Mouse (Mus musculus) stomach, embryonic 16.5 days (tissue): Measurements from ENCODE around the gene Muc5b. TPM values are rescaled to one million over a fixed set of nuclear protein-coding genes. Genes with fewer than 3 reads are reported as not detected.
A peak's percentile ranks its signal among the peaks of the same experiment; 100 is the strongest.

Source experiments
- ATAC-seq: fragments of 200-750 bp; cut with Nextera tagmentation; 2 replicates; pipeline ENCODE4 v1.8.0; 2017; ENCODE audit warnings: moderate number of reproducible peaks, moderate TSS enrichment; ENCODE audit not compliant: insufficient read depth, low FRiP score
- H3K27ac ChIP-seq: fragments of 300-500 bp; sonication (generic); 2 replicates; pipeline ENCODE4 v1.5.1; 2014; ENCODE audit warnings: low read length
- H3K27me3 ChIP-seq: fragments of 300-500 bp; sonication (generic); 2 replicates; pipeline ENCODE4 v1.6.1; 2014; ENCODE audit warnings: low read length, control low read depth, mixed read lengths; ENCODE audit not compliant: control insufficient read depth, insufficient read depth
- H3K36me3 ChIP-seq: fragments of 300-500 bp; sonication (generic); 2 replicates; pipeline ENCODE4 v1.6.1; 2014; ENCODE audit warnings: low read length; ENCODE audit not compliant: control insufficient read depth, insufficient read depth
- H3K4me1 ChIP-seq: fragments of 300-500 bp; sonication (generic); 2 replicates; pipeline ENCODE4 v1.6.1; 2014; ENCODE audit warnings: low read length, control low read depth, mixed read lengths; ENCODE audit not compliant: control insufficient read depth, insufficient read depth
- H3K4me2 ChIP-seq: fragments of 300-500 bp; sonication (generic); 2 replicates; pipeline ENCODE4 v1.6.1; 2014; ENCODE audit warnings: low read depth, low read length, mixed read lengths
- H3K4me3 ChIP-seq: fragments of 300-500 bp; sonication (generic); replicated peaks from 2 replicates; pipeline ENCODE4 v1.5.1; 2014; ENCODE audit warnings: mild to moderate bottlenecking, low read length
- H3K9ac ChIP-seq: fragments of 300-500 bp; sonication (generic); 2 replicates; pipeline ENCODE4 v1.6.1; 2014; ENCODE audit warnings: low read length
- H3K9me3 ChIP-seq: fragments of 300-500 bp; sonication (generic); replicated peaks from 2 replicates; pipeline ENCODE4 v1.6.1; 2016; ENCODE audit warnings: low read length, control low read depth; ENCODE audit not compliant: control insufficient read depth
- WGBS: fragments of 180-500 bp; shearing (Covaris S2); extraction: QIAGEN DNeasy Blood & Tissue Kit; methylation state at CpG from one replicate; pipeline ENCODE4 v1.1.7; 2014; 5-methylcytosine and 5-hydroxymethylcytosine counted together
- polyA plus RNA-seq: library from polyadenylated mRNA; unstranded; fragments of >200 nt; fragmentation: Nextera tagmentation; extraction: Ambion mirVana; gene quantifications from 2 replicates; pipeline ENCODE4 v1.2.1, GENCODE M21; 2015

Gene Muc5b
- polyA plus RNA-seq, 1 experiment from 2014 or later, result 1.2 TPM

DNA sequence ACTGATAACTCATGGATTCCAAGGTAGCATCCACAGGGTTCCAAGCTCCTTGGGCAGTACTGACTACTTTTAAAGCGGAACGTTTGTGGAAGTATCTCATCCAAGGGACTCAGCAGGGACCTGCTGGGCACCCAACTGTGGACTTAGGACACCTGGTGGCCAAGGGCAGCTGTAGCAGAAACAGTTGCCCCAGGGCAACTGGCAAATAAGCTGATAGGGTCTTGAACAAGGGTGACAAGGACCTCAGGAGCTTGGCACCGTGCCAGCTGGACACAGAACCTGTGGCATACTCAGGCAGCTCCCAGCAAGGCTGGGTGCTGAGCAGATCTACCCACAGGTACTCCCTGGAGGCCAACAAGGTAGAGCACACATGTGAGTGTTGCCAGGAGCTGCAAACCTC is 20.6 kb upstream of the Muc5b start:
- Histone ChIP-seq H3K4me2 (no peak overlapping the region), H3K36me3 (no peaks in the 10 kb centered on the region), H3K9ac (no peak overlapping the region), H3K27me3 (no peaks in the 10 kb centered on the region), H3K4me1 (peaks cover 15% of the 10 kb centered on the region), H3K9me3 (no peaks in the 10 kb centered on the region), H3K4me3 (no peak overlapping the region), H3K27ac (no peak overlapping the region)
- 71% methylated on average over 3 of the region's 3 CpGs for WGBS
- ATAC-seq, result no peak

DNA sequence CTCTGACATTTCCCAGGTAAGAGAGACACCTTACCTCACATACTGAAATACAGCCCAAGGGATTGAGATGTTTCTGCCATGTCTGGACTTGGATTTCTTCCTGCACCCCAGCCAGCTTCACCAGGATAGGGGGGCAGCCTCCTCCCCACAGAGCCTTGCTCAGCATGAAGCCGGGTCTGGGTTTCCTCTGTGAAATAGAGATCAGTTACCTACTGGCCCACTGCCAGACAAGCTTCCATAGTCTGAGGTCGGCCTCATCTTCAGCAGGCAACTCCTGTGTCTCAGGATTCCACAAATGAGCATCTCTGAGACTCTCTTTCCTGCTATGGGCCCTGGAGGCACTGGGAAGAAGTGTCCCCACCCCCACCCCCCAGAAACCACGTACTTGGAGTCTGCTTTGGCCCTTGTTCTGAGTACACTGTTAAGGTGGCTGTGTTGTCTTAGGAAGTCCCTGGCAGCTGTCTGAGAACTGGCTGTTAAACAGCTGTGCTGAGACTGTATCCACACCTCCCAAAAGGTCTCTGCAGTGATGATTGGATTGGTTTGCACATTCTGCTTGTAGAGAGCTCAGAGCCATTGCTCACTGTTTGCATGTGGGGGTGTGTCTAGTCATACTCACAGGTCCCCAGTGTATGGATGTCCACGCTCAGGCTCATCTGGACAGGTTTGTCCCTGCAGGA is 16.1 kb upstream of the Muc5b start:
- no peak; the same call in 1 of the 2 replicates for ATAC-seq
- Histone ChIP-seq H3K36me3 (no peaks in the 10 kb centered on the region), H3K4me2 (no peak overlapping the region), H3K4me1 (peaks cover 17% of the 10 kb centered on the region), H3K9ac (no peak overlapping the region), H3K9me3 (no peaks in the 10 kb centered on the region), H3K4me3 (no peak overlapping the region), H3K27ac (peak overlapping the region; percentile 64; the same call in 1 of the 2 replicates), H3K27me3 (no peaks in the 10 kb centered on the region)
- WGBS, result 27% methylated on average over 4 of the region's 4 CpGs

DNA sequence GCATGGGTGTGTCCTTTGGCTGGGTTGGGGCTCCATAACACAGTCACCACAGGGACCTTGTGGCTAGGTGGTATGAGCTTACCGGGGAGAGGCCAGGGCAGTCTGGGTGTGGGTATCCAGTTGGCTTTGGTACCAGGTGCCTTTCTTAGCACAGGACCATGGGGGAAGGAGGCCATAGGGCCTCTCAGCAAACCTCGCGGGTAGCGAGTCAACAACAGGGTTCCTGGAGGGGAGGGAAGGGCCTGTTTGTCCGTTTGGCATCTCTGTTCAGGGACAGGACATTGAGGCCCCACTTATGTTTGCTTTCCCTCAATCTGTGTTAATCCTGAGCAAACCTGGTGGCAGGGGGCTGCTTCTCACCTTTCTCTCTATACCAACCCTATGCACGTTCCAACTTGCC is 15.2 kb upstream of the Muc5b start:
- Histone ChIP-seq H3K4me1 (peaks cover 17% of the 10 kb centered on the region), H3K36me3 (no peaks in the 10 kb centered on the region), H3K9ac (no peak overlapping the region), H3K27ac (peak overlapping the region; percentile 64), H3K27me3 (no peaks in the 10 kb centered on the region), H3K4me3 (no peak overlapping the region), H3K9me3 (no peaks in the 10 kb centered on the region), H3K4me2 (no peak overlapping the region)
- ATAC-seq, result peak; percentile 61
- 65% methylated on average over 6 of the region's 6 CpGs for WGBS

DNA sequence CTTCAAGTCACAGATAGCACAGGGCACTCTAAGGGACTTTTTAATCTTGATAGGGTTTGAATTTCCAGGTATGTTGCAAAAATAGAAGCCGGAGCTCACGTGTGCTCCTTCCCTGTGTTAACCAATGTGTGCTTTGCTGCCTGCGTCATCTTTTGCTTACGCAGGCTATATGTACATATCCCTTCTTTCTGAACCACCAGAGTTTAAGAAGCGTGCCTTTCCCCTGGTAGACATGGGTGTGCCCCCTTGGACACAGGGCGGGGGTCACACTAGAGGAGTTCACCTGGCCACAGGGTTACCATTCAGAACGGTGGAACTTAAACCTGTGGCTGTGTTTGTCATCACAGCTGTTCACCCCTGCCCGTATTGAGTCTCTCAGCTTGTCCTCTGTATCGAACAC is 14.5 kb upstream of the Muc5b start:
- peak; percentile 39; the same call in 1 of the 2 replicates for ATAC-seq
- Histone ChIP-seq H3K9ac (no peak overlapping the region), H3K4me2 (no peak overlapping the region), H3K36me3 (no peaks in the 10 kb centered on the region), H3K27ac (peak overlapping the region; percentile 64), H3K9me3 (no peaks in the 10 kb centered on the region), H3K4me3 (no peak overlapping the region), H3K27me3 (no peaks in the 10 kb centered on the region), H3K4me1 (peaks cover 17% of the 10 kb centered on the region)
- 60% methylated on average over 9 of the region's 9 CpGs for WGBS

DNA sequence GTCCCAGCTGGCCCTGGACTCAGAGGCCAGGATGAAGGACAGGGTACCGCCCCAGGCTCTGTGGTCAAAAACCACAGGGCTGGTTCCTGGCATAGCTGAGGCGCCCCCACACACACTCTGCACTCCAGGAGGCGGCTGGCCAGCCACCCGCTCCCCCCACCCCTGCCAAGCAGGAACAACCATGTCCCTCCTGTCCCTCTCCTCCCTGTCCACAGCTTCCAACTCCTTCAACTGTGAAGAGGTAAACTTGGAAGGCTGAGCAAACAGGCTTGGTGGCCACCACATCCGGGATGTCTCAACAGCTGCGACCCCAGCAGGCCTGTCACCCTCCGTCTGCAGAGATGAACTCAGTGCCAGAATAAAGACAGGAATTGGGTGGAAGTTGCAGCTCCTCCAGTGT is 2.9 kb upstream of the Muc5b start:
- no peaks in the 10 kb centered on the region for H3K4me1 ChIP-seq
- no peak overlapping the region for H3K27ac ChIP-seq
- no peak overlapping the region for H3K9ac ChIP-seq
- no peak for ATAC-seq
- WGBS, result 70% methylated on average over 7 of the region's 7 CpGs
- no peaks in the 10 kb centered on the region for H3K27me3 ChIP-seq
- no peaks in the 10 kb centered on the region for H3K9me3 ChIP-seq
- H3K4me3 ChIP-seq, result no peak overlapping the region
- no peak overlapping the region for H3K4me2 ChIP-seq
- no peaks in the 10 kb centered on the region for H3K36me3 ChIP-seq

DNA sequence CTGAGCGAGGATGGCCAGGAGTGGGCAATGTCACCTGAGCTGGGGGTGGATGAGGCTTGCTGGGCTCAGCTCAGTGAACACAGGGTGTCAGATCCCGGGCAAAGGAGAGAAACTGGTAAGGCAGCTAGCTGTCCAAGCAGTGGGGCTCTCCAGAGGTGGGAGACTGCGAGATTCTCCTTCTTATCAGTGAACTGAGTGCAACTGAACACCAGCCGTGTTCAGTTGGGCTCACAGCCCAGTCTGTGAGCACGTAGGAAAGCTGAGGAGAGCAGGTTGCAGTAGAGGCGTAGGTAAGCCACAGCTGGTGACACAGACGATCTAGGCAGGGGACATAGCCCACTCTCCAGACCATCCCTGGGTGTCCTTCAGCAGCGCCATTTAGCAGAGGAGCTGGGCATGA is 2.4 kb upstream of the Muc5b start:
- no peaks in the 10 kb centered on the region for H3K4me1 ChIP-seq

DNA sequence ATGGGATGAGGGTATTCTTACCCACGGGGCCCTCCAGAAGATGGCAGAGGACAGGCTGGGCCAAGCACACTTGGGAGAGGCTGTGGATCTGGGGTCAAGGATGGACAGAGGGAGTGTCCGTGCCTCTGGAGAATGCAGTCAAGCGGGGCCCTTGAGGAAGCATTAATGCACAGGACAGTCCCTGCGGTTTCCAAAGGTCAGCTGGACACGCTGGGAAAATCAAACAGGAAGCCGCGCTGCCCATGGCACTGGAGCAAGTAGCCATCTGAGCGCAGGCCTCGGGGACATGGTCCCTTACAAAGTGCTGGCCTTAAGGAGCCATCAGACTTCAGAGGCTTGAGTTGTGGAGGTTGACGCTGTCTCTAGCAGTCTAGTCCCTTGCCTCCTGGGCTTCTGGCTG is 1.5 kb downstream of the Muc5b start:
- no peaks in the 10 kb centered on the region for H3K9me3 ChIP-seq
- no peaks in the 10 kb centered on the region for H3K27me3 ChIP-seq
- no peaks in the 10 kb centered on the region for H3K4me1 ChIP-seq
- H3K27ac ChIP-seq, result no peak overlapping the region
- H3K9ac ChIP-seq, result no peak overlapping the region
- WGBS, result 83% methylated on average over 10 of the region's 10 CpGs
- no peaks in the 10 kb centered on the region for H3K36me3 ChIP-seq
- no peak for ATAC-seq
- no peak overlapping the region for H3K4me2 ChIP-seq
- H3K4me3 ChIP-seq, result no peak overlapping the region

More for the DNA sequence above, 2.4 kb upstream of the Muc5b start:
- Histone ChIP-seq H3K4me3 (no peak overlapping the region), H3K36me3 (no peaks in the 10 kb centered on the region), H3K4me2 (no peak overlapping the region), H3K27ac (no peak overlapping the region), H3K27me3 (no peaks in the 10 kb centered on the region), H3K9me3 (no peaks in the 10 kb centered on the region), H3K9ac (no peak overlapping the region)
- ATAC-seq, result no peak
- WGBS, result 72% methylated on average over 8 of the region's 8 CpGs

DNA sequence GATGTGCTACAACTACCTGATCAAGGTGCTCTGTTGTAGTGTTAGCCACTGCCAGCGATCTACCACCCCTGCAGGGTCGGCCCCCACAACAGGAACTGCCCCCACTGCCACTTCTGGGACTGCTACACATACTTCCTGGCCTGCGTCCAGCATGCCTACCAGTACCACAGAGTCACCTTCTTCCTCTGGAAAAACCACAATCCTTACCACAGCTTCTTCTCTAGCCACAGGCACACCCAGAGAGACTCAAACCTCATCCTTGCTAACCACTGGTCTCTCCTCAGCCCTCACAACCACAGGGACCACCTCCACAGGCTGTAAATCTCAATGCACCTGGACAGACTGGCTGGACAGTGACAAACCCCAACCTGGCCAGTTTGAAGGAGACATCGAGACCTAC is 22.2 kb downstream of the Muc5b start:
- Histone ChIP-seq H3K4me2 (no peak overlapping the region), H3K4me1 (no peaks in the 10 kb centered on the region), H3K36me3 (no peaks in the 10 kb centered on the region), H3K4me3 (no peak overlapping the region), H3K9ac (no peak overlapping the region), H3K27me3 (no peaks in the 10 kb centered on the region), H3K9me3 (no peaks in the 10 kb centered on the region), H3K27ac (no peak overlapping the region)
- 81% methylated on average over 4 of the region's 4 CpGs for WGBS
- no peak for ATAC-seq

DNA sequence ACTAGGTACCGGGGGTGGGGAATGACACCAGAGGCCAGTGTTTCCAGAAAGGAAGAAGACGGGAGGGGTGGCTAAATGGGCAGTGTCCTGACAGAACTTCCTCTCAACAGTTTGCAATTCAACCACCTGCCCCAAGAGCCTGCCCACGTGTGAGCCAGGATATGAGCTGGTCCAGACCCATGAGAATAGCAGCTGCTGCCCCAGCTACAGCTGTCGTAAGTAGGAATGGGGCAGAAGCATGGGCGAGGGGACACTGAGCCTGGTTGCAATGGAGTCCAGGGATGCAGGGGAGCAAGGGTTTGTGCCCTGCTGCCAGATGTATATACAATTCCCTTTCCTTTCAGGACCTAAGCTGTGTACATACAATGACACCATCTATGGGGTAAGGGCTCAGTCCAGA is 30.8 kb downstream of the Muc5b start:
- 69% methylated on average over 5 of the region's 5 CpGs for WGBS
- H3K4me2 ChIP-seq, result no peak overlapping the region
- H3K36me3 ChIP-seq, result peaks cover 4% of the 10 kb centered on the region; the same call in 1 of the 2 replicates

More for the DNA sequence above, 30.8 kb downstream of the Muc5b start:
- Histone ChIP-seq H3K27ac (no peak overlapping the region), H3K9ac (no peak overlapping the region), H3K9me3 (no peaks in the 10 kb centered on the region), H3K27me3 (no peaks in the 10 kb centered on the region), H3K4me1 (no peaks in the 10 kb centered on the region), H3K4me3 (no peak overlapping the region)
- no peak for ATAC-seq
